Mouse (Mus musculus): ENCODE results near the gene Nr1h3. TPM values are rescaled to one million over a fixed set of nuclear protein-coding genes. Genes with fewer than 3 reads are reported as not detected.

Gene Nr1h3
- polyA plus RNA-seq, 1 experiment from 2014 or later, result 0.36 TPM

DNA sequence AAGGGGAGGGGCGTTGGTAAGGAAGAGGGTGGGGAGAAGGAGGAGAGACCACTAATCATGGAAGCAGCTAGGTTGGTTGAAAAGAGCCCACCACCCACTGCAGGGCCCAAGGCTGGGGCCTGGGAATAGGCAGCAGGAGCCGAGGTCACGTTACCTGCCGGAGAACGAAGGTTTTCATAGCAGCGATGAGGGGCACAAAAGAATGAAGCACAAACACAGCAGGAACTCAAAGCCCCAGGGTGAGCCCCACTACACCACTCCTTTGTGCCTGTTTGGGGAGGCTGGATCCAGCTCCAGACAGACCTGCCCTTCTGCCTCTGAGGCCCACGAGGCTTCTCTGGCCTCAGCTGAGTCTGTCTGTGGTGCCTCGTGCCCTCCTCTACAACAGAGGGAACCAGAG lies 62.9 kb downstream of the Nr1h3 start:
- no peaks in the 10 kb centered on the region for H3K27me3 ChIP-seq
- no peak for TF ChIP-seq CTCF (IDR thresholded peaks at IDR 0.05)
- CTCF ChIA-PET, result interaction anchor here (0.9 to 1.4 kb wide), 2 partner anchors 8 to 25 kb away, joined by 3 read pairs; no protein-coding TSS in a partner anchor
- in situ Hi-C loops (cut with MboI; ENCODE audit: low pct_unique_long_range_greater_than_20kb), result no loop called here
- POLR2A ChIA-PET, result no interaction called here
- ATAC-seq (no peak), DNase-seq (ENCODE audit: low read depth, low spot score) (no peak)

DNA sequence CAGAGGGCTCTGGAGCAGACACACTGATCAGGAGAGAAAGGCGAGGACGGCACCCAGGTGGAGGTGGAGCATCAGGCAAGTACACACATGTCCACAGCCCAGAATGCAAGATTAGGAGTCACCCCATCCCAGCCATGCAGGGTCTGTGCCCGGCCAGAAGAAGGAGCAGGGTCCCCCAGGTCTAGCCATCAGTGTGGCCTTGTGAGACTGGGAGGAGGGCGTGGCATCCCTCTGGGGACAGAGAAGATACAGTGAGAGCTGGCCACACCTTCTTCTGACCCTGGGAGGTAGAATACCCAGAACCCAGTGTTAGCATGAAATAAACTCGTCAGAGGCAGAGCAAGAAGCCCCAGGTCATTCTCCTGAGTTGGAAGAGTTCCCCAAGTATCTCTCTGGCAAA lies 63.3 kb downstream of the Nr1h3 start:
- ATAC-seq (no peak), DNase-seq (ENCODE audit: low read depth, low spot score) (no peak)
- in situ Hi-C loops (cut with MboI; ENCODE audit: low pct_unique_long_range_greater_than_20kb), result no loop called here
- H3K27me3 ChIP-seq, result no peaks in the 10 kb centered on the region
- ChIA-PET POLR2A (no interaction called here), CTCF (interaction anchor here (1.4 kb wide), 1 partner anchor 24 kb away, joined by 3 read pairs; no protein-coding TSS in a partner anchor)
- no peak for TF ChIP-seq CTCF (IDR thresholded peaks at IDR 0.05)

DNA sequence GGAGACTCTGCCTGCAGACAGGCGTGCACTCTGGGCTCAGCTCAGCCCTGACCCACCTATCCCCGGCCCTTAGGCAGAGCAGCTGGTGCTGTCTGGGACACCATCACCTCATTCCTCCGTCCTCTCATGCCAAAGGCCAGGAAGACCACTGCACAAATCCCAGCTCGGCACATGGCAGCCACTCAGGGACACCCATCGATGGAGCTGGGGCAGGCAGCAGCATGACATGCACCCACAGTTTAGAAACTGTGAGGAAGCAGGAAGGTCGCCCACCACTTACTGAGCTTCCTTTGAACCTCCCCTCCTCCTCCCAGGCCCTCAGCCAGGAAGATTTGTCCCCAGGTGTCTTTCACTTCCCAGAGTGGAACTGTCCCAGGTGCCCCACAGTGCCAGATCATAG lies 65.2 kb downstream of the Nr1h3 start:
- DNase-seq (ENCODE audit: low read depth, low spot score) (no peak), ATAC-seq (no peak)
- no peak for TF ChIP-seq CTCF (IDR thresholded peaks at IDR 0.05)
- ChIA-PET CTCF (interaction anchor here (1.5 kb wide), 1 partner anchor 22 kb away, joined by 4 read pairs; no protein-coding TSS in a partner anchor), POLR2A (no interaction called here)
- in situ Hi-C loops (cut with MboI; ENCODE audit: low pct_unique_long_range_greater_than_20kb), result no loop called here
- no peaks in the 10 kb centered on the region for H3K27me3 ChIP-seq

DNA sequence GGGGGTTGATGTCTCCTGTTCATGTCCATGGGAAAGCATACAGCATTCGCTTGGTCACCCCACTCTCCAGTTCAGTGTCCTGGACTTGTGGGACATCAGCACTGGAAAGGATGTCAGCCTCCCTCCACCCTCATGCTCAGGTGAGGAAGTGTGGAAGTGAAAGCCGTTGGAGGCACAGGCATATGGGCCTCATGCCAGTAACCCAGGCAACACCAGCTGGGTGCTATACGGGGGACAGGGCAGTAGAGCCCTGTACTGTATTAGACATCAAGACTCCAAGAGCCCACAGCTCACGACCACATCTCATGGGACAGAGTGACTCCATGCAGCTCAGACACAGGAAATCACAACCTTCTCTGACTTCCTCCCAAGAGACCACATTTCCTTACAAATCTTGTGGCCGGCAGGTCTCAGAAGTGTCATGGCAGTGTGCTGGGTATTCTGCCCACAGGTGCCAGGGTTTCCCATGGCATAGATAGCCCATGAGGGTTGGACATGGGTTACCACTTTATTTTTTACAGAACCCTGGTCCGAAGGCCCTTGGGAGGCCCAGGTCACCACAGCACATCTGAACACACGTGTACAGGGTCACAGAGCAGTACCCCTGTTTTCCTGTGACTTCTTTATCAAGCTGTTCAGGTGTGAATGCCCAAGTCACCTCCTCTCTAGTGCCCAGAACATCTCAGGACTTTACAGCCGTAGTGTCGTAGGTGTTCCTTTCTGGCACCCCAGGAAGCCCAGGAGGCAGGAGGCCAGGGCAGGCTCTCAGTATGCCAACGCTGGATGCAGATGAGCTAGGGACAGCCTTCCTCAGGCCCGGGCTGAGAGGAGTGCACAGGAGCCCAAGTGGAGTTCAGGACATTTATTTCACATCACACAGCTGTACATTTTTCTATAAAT lies 65.9 kb downstream of the Nr1h3 start:
- no peak for DNase-seq (ENCODE audit: low read depth, low spot score)
- no peaks in the 10 kb centered on the region for H3K27me3 ChIP-seq
- ChIA-PET POLR2A (no interaction called here), CTCF (interaction anchor here (1.5 kb wide), 1 partner anchor 21 kb away, joined by 4 read pairs; no protein-coding TSS in a partner anchor)
- no peak for TF ChIP-seq CTCF (IDR thresholded peaks at IDR 0.05)
- in situ Hi-C loops (cut with MboI; ENCODE audit: low pct_unique_long_range_greater_than_20kb), result no loop called here
- ATAC-seq, result no peak

Other genes starting within 250 kb of the Nr1h3 start
- 1.2 TPM for gene Rapsn, start 167.2 kb downstream of the Nr1h3 start, polyA plus RNA-seq (2021)
- 276 TPM for gene Psmc3, start 148.8 kb downstream of the Nr1h3 start, polyA plus RNA-seq (2021)
- 148 TPM for gene Slc39a13, start 132.4 kb downstream of the Nr1h3 start, polyA plus RNA-seq (2021)
- 1.1 TPM for gene Spi1, start 120.4 kb downstream of the Nr1h3 start, polyA plus RNA-seq (2021)
- not detected for gene Mybpc3, start 84.7 kb downstream of the Nr1h3 start, polyA plus RNA-seq (2021)
- 12.8 TPM for gene Madd, start 19.0 kb downstream of the Nr1h3 start, polyA plus RNA-seq (2021)
- 45.2 TPM for gene Acp2, start 51 bp upstream of the Nr1h3 start, polyA plus RNA-seq (2021)
- 16.1 TPM for gene Ddb2, start 34.1 kb upstream of the Nr1h3 start, polyA plus RNA-seq (2021)
- gene Pacsin3, start 53.1 kb upstream of the Nr1h3 start, polyA plus RNA-seq (2021), result 80.6 TPM
- gene Arfgap2, start 62.1 kb upstream of the Nr1h3 start, polyA plus RNA-seq (2021), result 71.1 TPM
- 15.1 TPM for gene 1110051M20Rik, start 241.9 kb upstream of the Nr1h3 start, polyA plus RNA-seq (2021)

All from Patski (cell line).